Mouse (Mus musculus) heart, embryonic 12.5 days (tissue): ENCODE results near the gene Psmd9. TPM values are rescaled to one million over a fixed set of nuclear protein-coding genes. Genes with fewer than 3 reads are reported as not detected.

ENCODE experiments used
- ATAC-seq: fragments of 200-750 bp; cut with Nextera tagmentation; 2 replicates; pipeline ENCODE4 v1.8.0; 2017; ENCODE audit warnings: moderate TSS enrichment, moderate library complexity; ENCODE audit not compliant: insufficient number of reproducible peaks, low FRiP score
- H3K27ac ChIP-seq: fragments of 300-500 bp; sonication (generic); 2 replicates; pipeline ENCODE4 v1.5.1; 2016; ENCODE audit warnings: mild to moderate bottlenecking, moderate library complexity; ENCODE audit not compliant: poor library complexity, severe bottlenecking
- H3K27me3 ChIP-seq: fragments of 300-500 bp; sonication (generic); replicated peaks from 2 replicates; pipeline ENCODE4 v1.6.1; 2016; ENCODE audit warnings: mild to moderate bottlenecking, moderate library complexity
- H3K36me3 ChIP-seq: fragments of 300-500 bp; sonication (generic); 2 replicates; pipeline ENCODE4 v1.6.1; 2016; ENCODE audit warnings: mild to moderate bottlenecking, moderate library complexity
- H3K4me1 ChIP-seq: fragments of 300-500 bp; sonication (generic); replicated peaks from 2 replicates; pipeline ENCODE4 v1.6.1; 2016; ENCODE audit warnings: mild to moderate bottlenecking
- H3K4me2 ChIP-seq: fragments of 300-500 bp; sonication (generic); 2 replicates; pipeline ENCODE4 v1.6.1; 2016; ENCODE audit warnings: mild to moderate bottlenecking, moderate library complexity
- H3K4me3 ChIP-seq: fragments of 300-500 bp; sonication (generic); 2 replicates; pipeline ENCODE4 v1.5.1; 2016; ENCODE audit warnings: mild to moderate bottlenecking
- H3K9ac ChIP-seq: fragments of 300-500 bp; sonication (generic); 2 replicates; pipeline ENCODE4 v1.6.1; 2016; ENCODE audit warnings: mild to moderate bottlenecking, moderate library complexity
- H3K9me3 ChIP-seq: fragments of 300-500 bp; sonication (generic); replicated peaks from 2 replicates; pipeline ENCODE4 v1.6.1; 2016; ENCODE audit warnings: mild to moderate bottlenecking, moderate library complexity
- WGBS: fragments of 180-500 bp; shearing (Covaris S2); methylation state at CpG from one replicate; pipeline ENCODE4 v1.1.7; 2016; 5-methylcytosine and 5-hydroxymethylcytosine counted together
- polyA plus RNA-seq: library from polyadenylated mRNA; unstranded; fragments of >200 nt; fragmentation: Nextera tagmentation; extraction: Ambion mirVana; gene quantifications from 2 replicates; pipeline ENCODE4 v1.2.1, GENCODE M21; 2016

Gene Psmd9
- polyA plus RNA-seq, 1 experiment from 2014 or later, result 58.5 TPM

DNA sequence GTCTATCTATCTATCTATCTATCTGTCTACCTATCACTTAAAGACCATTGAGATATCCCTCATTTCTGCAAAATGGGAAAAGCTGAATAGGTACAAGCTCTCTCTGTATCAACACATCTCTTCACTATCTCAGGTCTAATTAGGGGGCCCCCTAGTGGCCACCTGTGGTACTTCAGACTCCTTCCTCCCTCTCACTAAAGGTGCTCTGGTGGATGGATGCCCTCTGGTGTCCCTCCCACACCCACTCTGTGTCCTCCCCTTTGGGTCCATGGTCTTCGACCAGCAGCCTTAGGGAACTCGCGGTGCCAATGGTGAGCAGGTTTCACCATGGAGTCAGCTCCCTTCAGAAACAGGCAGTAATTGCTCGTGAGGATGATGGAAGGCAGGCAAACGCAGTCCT lies 89.8 kb downstream of the Psmd9 start:
- Histone ChIP-seq H3K27ac (no peak overlapping the region), H3K27me3 (peaks cover 3% of the 10 kb centered on the region), H3K4me2 (no peak overlapping the region), H3K9me3 (no peaks in the 10 kb centered on the region), H3K9ac (no peak overlapping the region), H3K4me1 (peaks cover 6% of the 10 kb centered on the region; the same call in 1 of the 2 replicates), H3K36me3 (no peaks in the 10 kb centered on the region), H3K4me3 (no peak overlapping the region)
- ATAC-seq, result no peak
- WGBS, result 60% methylated on average over 5 of the region's 5 CpGs

DNA sequence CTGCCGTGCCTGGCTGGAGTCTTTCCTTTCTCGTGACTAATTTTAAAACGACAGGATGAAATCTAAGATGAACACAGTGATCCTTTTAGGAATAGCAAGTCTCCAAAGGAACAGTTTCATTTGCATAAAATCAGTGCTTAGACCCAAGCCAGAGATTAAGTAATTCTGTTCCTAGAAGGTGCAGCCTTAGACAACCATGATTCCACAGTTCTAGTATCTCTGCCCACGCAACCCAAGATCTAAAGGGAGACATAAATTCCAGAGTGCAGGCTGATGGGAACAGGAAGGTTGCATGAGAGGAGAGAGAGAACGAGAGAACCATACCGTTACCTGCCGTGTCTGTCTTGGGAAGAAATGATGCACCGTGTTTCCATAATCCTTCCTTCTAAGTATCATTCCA lies 91.5 kb downstream of the Psmd9 start:
- Histone ChIP-seq H3K27me3 (no peaks in the 10 kb centered on the region), H3K36me3 (no peaks in the 10 kb centered on the region), H3K9me3 (no peaks in the 10 kb centered on the region), H3K4me2 (no peak overlapping the region), H3K27ac (no peak overlapping the region), H3K4me3 (no peak overlapping the region), H3K4me1 (peaks cover 6% of the 10 kb centered on the region; the same call in 1 of the 2 replicates), H3K9ac (no peak overlapping the region)
- ATAC-seq, result no peak
- 77% methylated on average over 8 of the region's 8 CpGs for WGBS

DNA sequence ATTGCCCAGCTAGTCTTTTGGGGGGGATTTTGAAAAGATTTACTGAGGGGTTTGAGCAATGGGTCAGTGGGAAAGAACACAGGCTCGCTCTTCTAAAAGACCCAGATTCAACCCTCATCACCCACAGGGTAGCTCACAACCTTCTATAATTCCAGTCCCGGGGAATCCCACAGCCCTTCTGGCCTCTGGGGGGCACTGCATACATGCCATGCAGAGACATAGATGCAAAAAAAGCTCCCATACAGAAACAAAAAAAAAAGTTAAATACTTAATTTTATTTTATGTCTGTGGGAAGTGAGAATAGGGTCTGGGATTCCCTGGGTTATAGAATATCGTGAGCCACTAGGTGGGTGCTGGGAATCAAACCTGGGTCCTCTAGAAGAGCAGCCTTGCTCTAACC lies 97.7 kb downstream of the Psmd9 start:
- WGBS, result 82% methylated on average over 3 of the region's 3 CpGs
- ATAC-seq, result no peak
- no peak overlapping the region for H3K27ac ChIP-seq
- no peaks in the 10 kb centered on the region for H3K27me3 ChIP-seq
- H3K4me2 ChIP-seq, result no peak overlapping the region
- 0 out of 2 replicates have a peak, but pooled peaks cover 2% of the 10 kb centered on the region for H3K9me3 ChIP-seq
- H3K36me3 ChIP-seq, result no peaks in the 10 kb centered on the region
- no peak overlapping the region for H3K9ac ChIP-seq
- H3K4me3 ChIP-seq, result no peak overlapping the region
- no peaks in the 10 kb centered on the region for H3K4me1 ChIP-seq

DNA sequence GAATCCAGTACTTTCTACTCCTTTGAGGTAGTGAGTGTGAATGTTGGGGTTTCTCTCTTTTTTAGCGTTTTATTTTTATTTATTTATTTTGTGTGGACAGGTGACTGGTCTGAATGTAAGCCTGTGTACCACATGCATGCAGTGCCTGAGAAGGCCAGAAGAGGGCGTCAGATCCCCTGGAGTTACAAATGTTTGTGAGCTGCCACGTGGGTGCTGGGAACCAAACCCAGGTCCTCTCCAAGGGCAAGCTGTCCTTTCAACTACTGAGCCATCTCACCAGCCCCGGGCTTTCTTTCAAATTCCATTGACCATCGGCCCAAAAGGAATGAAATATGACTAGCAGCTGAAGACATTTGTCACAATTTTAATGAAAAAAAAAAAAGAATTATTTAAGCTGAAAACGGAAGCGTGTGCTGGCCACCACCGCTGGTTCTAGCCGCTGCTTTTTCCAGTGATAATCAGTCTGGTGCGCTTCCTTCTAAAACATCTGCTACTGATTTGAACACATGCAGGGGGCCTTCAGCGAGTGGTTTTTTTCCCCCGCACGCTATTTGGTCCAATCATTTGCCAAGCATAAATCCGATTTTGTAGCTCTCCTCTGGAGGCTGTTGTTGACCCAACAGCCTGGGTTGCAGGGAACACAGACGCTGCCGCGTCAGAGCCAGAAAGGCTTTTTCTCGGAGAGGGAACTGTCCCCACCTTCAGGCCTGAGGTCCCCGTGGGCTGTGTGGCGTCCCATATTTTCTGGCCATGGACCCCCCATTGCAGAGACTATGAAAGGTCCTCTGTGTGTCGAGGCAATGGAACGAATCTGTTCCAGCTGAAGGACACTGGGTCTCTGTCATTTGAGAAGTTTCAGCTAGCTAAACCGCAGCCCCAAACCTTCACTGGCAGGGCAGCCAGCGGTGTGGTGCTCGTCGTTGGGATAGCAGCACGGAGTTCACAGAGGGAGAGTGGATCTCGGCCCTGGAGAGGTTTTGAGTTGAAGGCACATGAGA lies 99.6 kb downstream of the Psmd9 start:
- Histone ChIP-seq H3K4me1 (no peaks in the 10 kb centered on the region), H3K36me3 (no peaks in the 10 kb centered on the region), H3K4me3 (no peak overlapping the region), H3K9ac (no peak overlapping the region), H3K4me2 (no peak overlapping the region), H3K27me3 (no peaks in the 10 kb centered on the region), H3K9me3 (0 out of 2 replicates have a peak, but pooled peaks cover 2% of the 10 kb centered on the region), H3K27ac (no peak overlapping the region)
- ATAC-seq, result no peak
- 78% methylated on average over 28 of the region's 28 CpGs for WGBS

DNA sequence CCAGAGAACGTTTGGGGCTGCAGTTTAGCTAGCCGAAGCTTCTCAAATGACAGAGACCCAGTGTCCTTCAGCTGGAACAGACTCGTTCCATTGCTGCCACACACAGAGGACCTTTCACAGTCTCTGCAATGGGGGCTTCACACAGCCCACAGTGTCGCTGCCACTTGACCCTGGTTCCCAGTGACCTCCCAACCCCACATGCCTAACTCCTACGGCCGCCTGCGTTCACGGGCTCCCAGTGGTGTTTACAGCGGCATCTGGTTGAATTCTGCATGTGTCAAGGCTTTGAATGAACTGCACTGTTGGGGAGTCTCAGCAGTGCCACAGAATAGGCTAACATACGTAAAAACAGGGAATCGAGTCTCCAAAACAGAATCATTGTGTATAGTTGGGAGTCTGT lies 101.7 kb downstream of the Psmd9 start:
- WGBS, result 70% methylated on average over 11 of the region's 11 CpGs
- no peaks in the 10 kb centered on the region for H3K27me3 ChIP-seq
- ATAC-seq, result no peak
- H3K4me3 ChIP-seq, result no peak overlapping the region
- H3K4me2 ChIP-seq, result no peak overlapping the region
- H3K9me3 ChIP-seq, result 0 out of 2 replicates have a peak, but pooled peaks cover 2% of the 10 kb centered on the region
- H3K36me3 ChIP-seq, result no peaks in the 10 kb centered on the region
- H3K27ac ChIP-seq, result no peak overlapping the region
- H3K4me1 ChIP-seq, result no peaks in the 10 kb centered on the region
- H3K9ac ChIP-seq, result no peak overlapping the region

DNA sequence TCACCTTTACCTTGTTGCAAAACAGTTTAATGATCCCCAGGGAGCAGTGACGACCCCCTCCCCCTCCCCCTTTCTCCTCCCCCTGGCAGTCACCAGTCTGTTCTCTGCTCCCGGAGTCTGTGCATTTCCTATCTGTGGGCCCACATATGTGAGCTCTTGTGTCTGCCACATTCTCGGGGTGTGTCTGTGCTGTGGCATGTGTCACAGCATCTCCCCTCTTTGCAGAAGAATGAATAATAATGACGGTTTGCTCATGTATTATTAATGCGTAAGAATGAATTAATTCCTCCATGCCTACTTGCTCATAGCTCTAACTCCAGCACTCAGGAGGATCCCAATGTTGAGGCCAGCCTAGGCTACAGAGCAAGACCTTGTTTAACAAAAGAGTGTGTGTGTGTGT lies 103.7 kb downstream of the Psmd9 start:
- no peak overlapping the region for H3K27ac ChIP-seq
- WGBS, result 81% methylated on average over 5 of the region's 5 CpGs
- no peak overlapping the region for H3K9ac ChIP-seq
- H3K27me3 ChIP-seq, result no peaks in the 10 kb centered on the region
- no peaks in the 10 kb centered on the region for H3K36me3 ChIP-seq
- H3K4me3 ChIP-seq, result no peak overlapping the region
- H3K4me2 ChIP-seq, result no peak overlapping the region
- no peaks in the 10 kb centered on the region for H3K4me1 ChIP-seq
- no peak for ATAC-seq
- 0 out of 2 replicates have a peak, but pooled peaks cover 2% of the 10 kb centered on the region for H3K9me3 ChIP-seq

DNA sequence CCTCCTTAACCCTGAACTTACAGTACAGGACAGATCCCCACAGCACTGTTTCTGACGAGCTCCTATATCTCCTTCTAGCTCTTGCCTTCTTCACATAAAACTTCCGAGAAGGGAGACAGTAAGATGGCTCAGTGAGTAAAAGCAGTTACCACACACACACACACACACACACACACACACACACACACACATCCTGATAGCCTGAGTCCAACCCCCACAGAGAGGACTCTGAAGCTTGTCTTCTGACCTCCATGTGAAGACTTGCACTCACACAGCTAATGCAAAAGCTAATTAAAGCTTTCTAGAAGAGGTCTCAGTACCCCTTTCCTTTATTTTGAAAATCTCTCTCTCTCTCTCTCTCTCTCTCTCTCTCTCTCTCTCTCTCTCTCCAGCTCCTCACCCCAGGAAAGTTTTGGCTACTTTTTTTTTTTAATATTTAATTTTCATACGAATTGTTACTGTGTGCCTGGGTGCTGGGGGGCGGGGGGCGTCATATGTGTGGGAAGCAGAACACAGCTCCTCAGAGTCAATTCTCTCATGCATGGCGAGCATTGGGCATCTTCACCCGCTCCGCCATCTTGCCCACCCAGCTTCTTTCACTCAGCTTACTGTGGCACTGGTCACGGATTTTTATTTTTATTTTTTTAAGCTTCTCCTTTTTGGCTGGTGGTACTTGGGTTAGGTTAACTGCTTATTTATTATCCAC lies 107.6 kb downstream of the Psmd9 start:
- 75% methylated on average over 9 of the region's 9 CpGs for WGBS
- Histone ChIP-seq H3K4me3 (no peak overlapping the region), H3K9ac (no peak overlapping the region), H3K4me2 (no peak overlapping the region), H3K36me3 (no peaks in the 10 kb centered on the region), H3K27ac (no peak overlapping the region), H3K4me1 (no peaks in the 10 kb centered on the region), H3K9me3 (no peaks in the 10 kb centered on the region), H3K27me3 (no peaks in the 10 kb centered on the region)
- ATAC-seq, result no peak

DNA sequence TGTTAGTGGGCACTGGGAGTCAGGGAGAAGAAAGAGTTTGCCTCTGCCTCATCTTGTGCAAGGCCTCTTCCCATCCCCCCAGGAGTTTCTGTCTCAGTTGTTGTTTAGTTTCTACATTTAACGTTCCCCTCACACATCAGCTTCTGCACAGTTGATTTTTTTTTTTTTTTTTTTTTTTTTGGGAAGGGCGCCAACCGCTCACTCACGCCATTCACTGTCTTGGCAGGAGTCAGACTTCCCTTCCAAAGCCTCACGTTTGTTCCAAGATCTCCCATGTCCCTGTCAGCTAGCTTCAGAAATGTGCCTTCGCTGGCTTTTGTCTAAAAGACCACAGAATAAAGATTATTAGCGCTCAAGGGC lies 108.1 kb downstream of the Psmd9 start:
- H3K9me3 ChIP-seq, result no peaks in the 10 kb centered on the region
- no peak overlapping the region for H3K9ac ChIP-seq
- no peak overlapping the region for H3K27ac ChIP-seq
- no peaks in the 10 kb centered on the region for H3K4me1 ChIP-seq
- no peaks in the 10 kb centered on the region for H3K27me3 ChIP-seq
- no peaks in the 10 kb centered on the region for H3K36me3 ChIP-seq
- ATAC-seq, result no peak
- no peak overlapping the region for H3K4me3 ChIP-seq
- no peak overlapping the region for H3K4me2 ChIP-seq
- 55% methylated on average over 7 of the region's 7 CpGs for WGBS

DNA sequence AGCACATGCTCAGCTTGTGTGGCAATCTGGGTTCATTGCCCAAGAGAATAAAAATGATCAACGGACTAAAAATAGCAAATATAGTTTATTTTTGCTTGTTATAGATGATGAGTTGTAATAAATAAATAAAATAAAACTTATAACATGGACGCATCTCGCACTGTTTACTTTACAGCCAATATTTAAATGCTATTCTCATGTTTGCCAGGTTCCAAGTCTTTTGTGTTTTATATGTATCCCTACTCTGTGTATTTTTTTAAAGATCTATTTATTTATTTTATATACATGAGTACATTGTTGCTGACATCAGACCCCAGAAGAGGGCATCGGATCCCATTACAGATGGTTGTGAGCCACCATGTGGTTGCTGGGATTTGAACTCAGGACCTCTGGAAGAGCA lies 108.5 kb downstream of the Psmd9 start:
- WGBS, result 87% methylated on average over 4 of the region's 4 CpGs
- H3K4me2 ChIP-seq, result no peak overlapping the region
- H3K36me3 ChIP-seq, result no peaks in the 10 kb centered on the region
- H3K4me3 ChIP-seq, result no peak overlapping the region
- H3K9me3 ChIP-seq, result no peaks in the 10 kb centered on the region
- no peak for ATAC-seq
- H3K4me1 ChIP-seq, result no peaks in the 10 kb centered on the region
- no peak overlapping the region for H3K9ac ChIP-seq
- H3K27ac ChIP-seq, result no peak overlapping the region
- no peaks in the 10 kb centered on the region for H3K27me3 ChIP-seq

DNA sequence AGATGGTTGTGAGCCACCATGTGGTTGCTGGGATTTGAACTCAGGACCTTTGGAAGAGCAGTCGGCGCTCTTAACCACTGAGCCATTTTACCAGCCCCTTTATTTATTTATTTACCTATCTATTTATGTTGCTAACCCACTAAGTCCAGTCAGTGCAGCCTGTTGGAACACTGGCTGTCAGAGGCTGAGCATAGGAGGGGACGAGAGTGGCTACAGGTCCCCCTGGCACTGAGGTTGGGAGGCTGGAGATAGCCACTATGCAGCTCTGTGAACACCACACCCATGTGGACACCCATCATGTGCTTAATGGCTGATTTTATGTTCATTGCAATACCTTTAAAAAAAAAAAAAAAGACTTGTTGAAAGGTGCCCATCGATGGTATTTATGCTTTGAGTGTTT lies 110.0 kb downstream of the Psmd9 start:
- WGBS, result 82% methylated on average over 4 of the region's 4 CpGs
- no peaks in the 10 kb centered on the region for H3K27me3 ChIP-seq
- H3K9me3 ChIP-seq, result no peaks in the 10 kb centered on the region
- H3K4me2 ChIP-seq, result peak overlapping the region; percentile 53
- H3K9ac ChIP-seq, result no peak overlapping the region
- no peak overlapping the region for H3K4me3 ChIP-seq
- no peaks in the 10 kb centered on the region for H3K36me3 ChIP-seq
- H3K4me1 ChIP-seq, result no peaks in the 10 kb centered on the region
- no peak overlapping the region for H3K27ac ChIP-seq
- no peak for ATAC-seq

DNA sequence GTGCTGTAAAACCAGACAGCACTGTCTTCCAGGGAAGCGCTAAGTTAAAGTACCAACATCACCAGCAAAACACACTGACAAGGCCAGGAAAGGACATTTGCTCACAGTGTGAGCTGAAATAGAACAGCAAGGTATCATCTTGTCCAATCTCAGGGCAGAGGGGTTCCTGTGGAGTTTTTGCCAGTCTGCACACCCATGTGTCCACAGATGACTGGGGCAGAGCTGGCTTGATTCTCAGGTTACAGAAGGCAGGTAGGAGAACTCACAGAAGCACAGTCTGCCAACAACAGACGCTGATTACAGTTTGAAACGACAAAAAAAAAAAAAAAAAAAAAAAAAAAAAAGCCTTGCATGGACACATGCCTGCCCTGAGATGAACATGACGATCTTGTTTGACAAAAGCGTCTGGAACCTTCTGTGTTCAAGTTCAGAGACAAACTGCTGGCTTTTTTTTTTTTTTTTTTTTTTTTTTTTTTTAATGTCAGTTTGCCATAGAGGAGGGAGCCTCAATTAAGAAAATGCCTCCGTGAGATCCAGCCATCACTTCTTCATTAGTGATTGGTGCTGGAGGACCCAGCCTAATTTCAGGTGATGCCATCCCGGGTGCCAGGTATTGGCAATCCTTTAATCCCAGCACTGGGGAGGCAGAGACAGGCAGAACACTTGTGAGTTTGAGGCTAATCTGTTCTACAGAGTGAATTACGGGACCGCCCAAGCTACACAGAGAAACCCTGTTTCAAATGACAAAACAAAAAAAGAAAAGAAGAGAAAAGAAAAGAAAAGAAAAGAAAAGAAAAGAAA lies 112.3 kb downstream of the Psmd9 start:
- Histone ChIP-seq H3K27ac (no peak overlapping the region), H3K27me3 (no peaks in the 10 kb centered on the region), H3K4me2 (no peak overlapping the region), H3K4me3 (no peak overlapping the region), H3K9me3 (no peaks in the 10 kb centered on the region), H3K36me3 (no peaks in the 10 kb centered on the region), H3K9ac (no peak overlapping the region), H3K4me1 (no peaks in the 10 kb centered on the region)
- 73% methylated on average over 9 of the region's 9 CpGs for WGBS
- no peak for ATAC-seq
